Mouse (Mus musculus) embryonic facial prominence, embryonic 11.5 days (tissue): ENCODE measurements at regions not wholly inside any gene's neighbourhood (a gene's known extent, or its start where the extent isn't known, plus 50 kb on each side); places are given as distances from the start of the nearest gene placed in this dataset.

Source experiments
- ATAC-seq: fragments of 200-750 bp; cut with Nextera tagmentation; replicated peaks from 2 replicates; pipeline ENCODE4 v1.8.0; 2017; ENCODE audit warnings: low read depth; ENCODE audit not compliant: insufficient number of reproducible peaks, low FRiP score, low TSS enrichment
- DNase-seq: peaks from one replicate; pipeline ENCODE4 v3.0.0-alpha.2; 2015; ENCODE audit warnings: low spot score
- H3K27ac ChIP-seq: fragments of 300-500 bp; sonication (generic); replicated peaks from 2 replicates; pipeline ENCODE4 v1.5.1; 2014; ENCODE audit warnings: mild to moderate bottlenecking, low read depth, low read length, control low read depth
- H3K27me3 ChIP-seq: fragments of 300-500 bp; sonication (generic); 2 replicates; pipeline ENCODE4 v1.6.1; 2014; ENCODE audit warnings: mild to moderate bottlenecking, low read length, moderate library complexity, mixed read lengths; ENCODE audit not compliant: control insufficient read depth, insufficient read depth
- H3K36me3 ChIP-seq: fragments of 300-500 bp; sonication (generic); replicated peaks from 2 replicates; pipeline ENCODE4 v1.6.1; 2014; ENCODE audit warnings: low read depth, mild to moderate bottlenecking, low read length, moderate library complexity, mixed read lengths; ENCODE audit not compliant: control insufficient read depth, insufficient read depth
- H3K4me1 ChIP-seq: fragments of 300-500 bp; sonication (generic); 2 replicates; pipeline ENCODE4 v1.6.1; 2014; ENCODE audit warnings: low read length, mixed read lengths; ENCODE audit not compliant: control insufficient read depth, insufficient read depth
- H3K4me2 ChIP-seq: fragments of 300-500 bp; sonication (generic); 2 replicates; pipeline ENCODE4 v1.6.1; 2014; ENCODE audit warnings: low read depth, mild to moderate bottlenecking, control low read depth, low read length, moderate library complexity
- H3K4me3 ChIP-seq: fragments of 300-500 bp; sonication (generic); 2 replicates; pipeline ENCODE4 v1.5.1; 2014; ENCODE audit warnings: low read depth, low read length, control low read depth
- H3K9ac ChIP-seq: fragments of 300-500 bp; sonication (generic); replicated peaks from 2 replicates; pipeline ENCODE4 v1.6.1; 2014; ENCODE audit warnings: mild to moderate bottlenecking, control low read depth, low read length
- H3K9me3 ChIP-seq: fragments of 300-500 bp; sonication (generic); replicated peaks from 2 replicates; pipeline ENCODE4 v1.6.1; 2016; ENCODE audit warnings: mild to moderate bottlenecking, low read length, inconsistent platforms, mixed read lengths; ENCODE audit not compliant: control insufficient read depth
- WGBS: fragments of 180-500 bp; shearing (Covaris S2); extraction: QIAGEN DNeasy Blood & Tissue Kit; methylation state at CpG from one replicate; pipeline ENCODE4 v1.1.7; 2014; 5-methylcytosine and 5-hydroxymethylcytosine counted together

DNA sequence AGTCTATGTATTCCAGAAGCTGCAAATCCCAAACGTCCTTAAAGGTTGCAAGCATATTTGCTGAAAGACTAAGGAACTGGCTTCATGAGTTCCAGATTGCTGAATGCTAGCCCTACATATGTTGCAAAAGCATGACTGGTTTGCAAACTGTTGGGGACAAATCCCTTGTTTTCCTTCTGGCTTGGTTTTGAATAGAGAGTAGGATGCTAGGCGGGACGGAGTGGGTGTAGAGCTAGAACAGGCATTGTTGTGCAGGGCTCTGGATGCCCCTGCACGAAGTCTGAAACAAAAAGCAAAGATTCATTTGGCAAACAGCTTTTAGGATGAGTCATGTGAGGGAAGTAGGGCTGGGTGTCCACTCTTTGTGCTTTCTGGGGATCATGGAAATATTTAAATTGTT is 500.9 kb upstream of the Cnksr2 start:
- no peaks in the 10 kb centered on the region for H3K4me1 ChIP-seq
- no peak overlapping the region for H3K27ac ChIP-seq
- no peak overlapping the region for H3K4me2 ChIP-seq
- no peak overlapping the region for H3K4me3 ChIP-seq
- DNase-seq = no peak
- no peak for ATAC-seq
- no peaks in the 10 kb centered on the region for H3K36me3 ChIP-seq
- H3K27me3 ChIP-seq = no peaks in the 10 kb centered on the region
- 53% methylated on average over 4 of the region's 4 CpGs for WGBS
- no peak overlapping the region for H3K9ac ChIP-seq
- no peaks in the 10 kb centered on the region for H3K9me3 ChIP-seq

DNA sequence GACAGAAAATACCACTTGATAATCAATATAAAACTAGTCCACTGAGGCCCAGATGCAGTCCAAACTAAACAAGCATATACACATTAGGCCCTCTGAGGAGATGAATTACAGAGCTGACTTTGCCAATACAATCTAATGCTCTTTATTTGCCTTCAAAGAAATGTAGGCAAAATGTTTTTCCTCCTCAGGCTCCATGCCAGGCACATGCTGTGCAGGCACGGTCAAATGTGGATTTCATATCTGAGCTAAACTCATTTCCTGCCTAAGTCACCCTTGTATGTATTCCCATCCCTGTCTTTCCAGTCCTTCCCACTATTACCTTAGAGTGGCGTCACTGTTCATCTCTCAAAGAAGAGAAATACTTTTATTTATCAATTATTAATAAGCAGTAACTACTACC is 534.8 kb upstream of the Cnksr2 start:
- no peak overlapping the region for H3K4me3 ChIP-seq
- no peak overlapping the region for H3K9ac ChIP-seq
- 78% methylated on average over 2 of the region's 2 CpGs for WGBS
- no peak overlapping the region for H3K4me2 ChIP-seq
- DNase-seq = no peak
- H3K36me3 ChIP-seq = no peaks in the 10 kb centered on the region
- no peaks in the 10 kb centered on the region for H3K27me3 ChIP-seq
- no peak overlapping the region for H3K27ac ChIP-seq
- no peak for ATAC-seq
- H3K9me3 ChIP-seq = no peaks in the 10 kb centered on the region
- no peaks in the 10 kb centered on the region for H3K4me1 ChIP-seq

DNA sequence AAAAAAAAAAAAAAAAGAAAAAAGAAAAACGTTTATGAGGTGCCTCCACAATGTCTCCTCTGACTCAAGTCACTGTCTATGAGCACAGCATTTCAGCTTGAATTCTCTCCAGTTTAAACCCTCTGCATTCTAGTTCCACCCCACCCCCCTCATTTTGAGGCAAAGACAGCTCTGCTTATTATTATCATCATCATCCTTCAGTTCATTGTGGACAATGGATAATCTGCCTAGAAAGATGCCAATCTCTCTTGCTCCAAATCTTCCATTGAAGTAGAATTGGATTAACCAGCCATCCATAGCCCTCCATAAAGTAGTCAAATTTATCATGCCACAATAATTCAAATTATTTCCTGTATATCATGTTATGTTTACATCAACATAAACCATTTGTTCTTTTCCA is 570.0 kb upstream of the Cnksr2 start:
- H3K27me3 ChIP-seq = no peaks in the 10 kb centered on the region
- DNase-seq (no peak), ATAC-seq (no peak)
- no peak overlapping the region for H3K27ac ChIP-seq
- no peaks in the 10 kb centered on the region for H3K36me3 ChIP-seq
- no peaks in the 10 kb centered on the region for H3K9me3 ChIP-seq
- WGBS = 14% methylated on average over 1 of the region's 1 CpGs
- no peak overlapping the region for H3K4me2 ChIP-seq
- H3K4me1 ChIP-seq = no peaks in the 10 kb centered on the region
- H3K4me3 ChIP-seq = no peak overlapping the region
- H3K9ac ChIP-seq = no peak overlapping the region

DNA sequence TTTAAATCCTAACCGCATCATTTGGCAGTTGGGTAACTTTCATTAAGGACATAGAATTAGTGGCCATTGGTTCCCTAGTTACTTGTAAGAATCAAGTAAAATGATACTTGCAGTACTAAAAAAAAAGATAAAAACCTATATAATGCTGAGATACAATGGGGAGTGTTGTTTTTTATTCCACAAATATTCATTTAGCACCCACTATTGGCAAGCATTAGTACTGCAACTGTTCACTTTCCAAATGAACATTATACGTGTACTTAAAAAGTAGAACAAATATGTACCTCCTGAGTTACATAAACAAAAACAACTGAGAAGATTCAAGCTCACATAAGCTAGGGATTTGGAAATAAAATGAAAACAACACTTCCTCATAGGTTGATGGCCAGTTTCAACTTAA is 570.5 kb upstream of the Cnksr2 start:
- H3K4me2 ChIP-seq = no peak overlapping the region
- no peaks in the 10 kb centered on the region for H3K27me3 ChIP-seq
- peak; percentile 60 for DNase-seq
- no peak overlapping the region for H3K9ac ChIP-seq
- no peak overlapping the region for H3K27ac ChIP-seq
- no peaks in the 10 kb centered on the region for H3K4me1 ChIP-seq
- H3K36me3 ChIP-seq = no peaks in the 10 kb centered on the region
- WGBS = 78% methylated on average over 2 of the region's 2 CpGs
- H3K4me3 ChIP-seq = no peak overlapping the region
- H3K9me3 ChIP-seq = no peaks in the 10 kb centered on the region
- ATAC-seq = no peak

DNA sequence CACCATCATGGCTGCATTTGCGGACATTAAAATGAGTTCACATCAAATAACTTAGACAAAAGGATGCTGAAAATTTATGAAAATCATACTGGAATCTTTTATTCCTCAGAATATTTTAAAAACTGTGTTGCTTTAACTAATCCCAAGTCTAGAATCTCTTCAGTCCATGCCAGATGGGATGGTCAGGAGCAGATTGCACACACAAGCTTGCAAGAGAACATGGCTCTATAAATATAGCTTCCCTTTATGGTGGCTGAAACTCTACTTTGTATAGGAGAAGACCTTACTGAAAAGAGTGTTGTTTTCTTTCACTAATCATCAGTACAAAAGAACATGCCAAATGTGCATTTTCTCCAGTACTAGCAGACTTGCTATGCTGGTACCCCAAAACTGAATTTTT is 570.9 kb upstream of the Cnksr2 start:
- Histone ChIP-seq H3K36me3 (no peaks in the 10 kb centered on the region), H3K4me3 (no peak overlapping the region), H3K4me2 (no peak overlapping the region), H3K4me1 (no peaks in the 10 kb centered on the region), H3K9ac (no peak overlapping the region), H3K9me3 (no peaks in the 10 kb centered on the region), H3K27ac (no peak overlapping the region), H3K27me3 (no peaks in the 10 kb centered on the region)
- 88% methylated on average over 1 of the region's 1 CpGs for WGBS
- DNase-seq (no peak), ATAC-seq (no peak)

DNA sequence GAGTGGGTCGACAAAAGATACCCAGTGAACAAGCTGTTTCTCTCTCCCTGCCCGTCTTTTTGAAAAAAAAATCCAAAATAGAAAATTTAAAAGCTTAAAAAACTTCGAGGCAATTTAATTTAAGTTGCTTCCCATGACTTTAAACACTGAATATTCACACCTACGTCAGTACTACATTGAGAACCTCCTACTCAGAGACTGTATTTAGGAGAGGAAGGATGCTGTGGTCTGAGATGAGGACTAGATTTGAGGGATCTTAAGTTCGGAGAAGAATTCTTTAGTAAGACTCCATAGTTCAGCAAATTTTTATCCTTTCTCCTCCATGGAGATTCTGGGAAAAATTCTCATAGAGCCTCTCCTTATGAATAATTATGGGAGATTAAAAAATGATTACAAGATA is 571.4 kb upstream of the Cnksr2 start:
- DNase-seq = no peak
- WGBS = 68% methylated on average over 5 of the region's 5 CpGs
- Histone ChIP-seq H3K4me3 (no peak overlapping the region), H3K27ac (no peak overlapping the region), H3K36me3 (no peaks in the 10 kb centered on the region), H3K4me1 (no peaks in the 10 kb centered on the region), H3K9me3 (no peaks in the 10 kb centered on the region), H3K9ac (no peak overlapping the region), H3K27me3 (no peaks in the 10 kb centered on the region), H3K4me2 (no peak overlapping the region)
- ATAC-seq = no peak

DNA sequence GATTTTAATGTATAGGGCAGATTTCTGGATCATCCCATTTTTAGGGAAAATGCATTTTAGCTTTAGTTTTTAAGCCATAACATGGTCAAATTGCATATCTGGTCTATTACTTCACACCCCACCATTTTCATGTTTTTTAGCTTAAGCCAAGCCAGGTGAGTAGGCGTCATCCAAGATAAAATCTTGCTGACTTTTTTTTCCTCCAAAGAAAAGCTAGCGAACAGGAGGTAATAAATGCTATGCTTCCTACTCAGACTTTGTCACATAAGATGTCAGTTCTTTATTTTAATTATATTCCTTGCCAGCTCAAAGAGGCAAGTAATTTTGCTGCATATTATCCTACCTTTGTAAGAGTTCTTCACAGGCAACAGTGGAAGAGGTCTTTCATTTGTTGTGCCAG is 572.0 kb upstream of the Cnksr2 start:
- Histone ChIP-seq H3K27ac (no peak overlapping the region), H3K9ac (no peak overlapping the region), H3K9me3 (no peaks in the 10 kb centered on the region), H3K4me2 (no peak overlapping the region), H3K4me3 (no peak overlapping the region), H3K27me3 (no peaks in the 10 kb centered on the region), H3K4me1 (no peaks in the 10 kb centered on the region), H3K36me3 (no peaks in the 10 kb centered on the region)
- 70% methylated on average over 2 of the region's 2 CpGs for WGBS
- ATAC-seq (no peak), DNase-seq (no peak)

DNA sequence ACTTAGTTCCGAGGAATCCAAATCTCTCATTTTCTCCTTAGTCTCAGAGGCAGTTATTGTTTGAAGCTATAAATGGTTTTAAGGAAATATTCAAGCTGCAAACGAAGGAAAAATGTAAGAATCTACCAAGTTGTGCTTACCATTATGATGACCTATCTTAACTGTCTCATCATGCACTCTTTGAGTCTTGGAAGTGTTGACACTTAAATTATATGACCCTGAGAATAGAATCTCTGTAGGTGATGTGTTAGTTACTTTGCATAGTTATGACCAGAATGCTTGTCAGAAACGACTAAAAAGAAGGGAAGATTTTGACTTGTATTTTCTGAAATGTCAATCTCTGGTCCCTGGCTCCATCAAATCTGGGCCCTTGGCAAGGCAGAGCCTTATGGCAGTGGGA is 582.7 kb upstream of the Rps6ka3 start:
- Histone ChIP-seq H3K9me3 (no peaks in the 10 kb centered on the region), H3K27ac (no peak overlapping the region), H3K4me1 (no peaks in the 10 kb centered on the region), H3K36me3 (no peaks in the 10 kb centered on the region), H3K27me3 (no peaks in the 10 kb centered on the region), H3K9ac (no peak overlapping the region), H3K4me2 (no peak overlapping the region), H3K4me3 (no peak overlapping the region)
- DNase-seq (no peak), ATAC-seq (no peak)
- WGBS = 71% methylated on average over 3 of the region's 3 CpGs

DNA sequence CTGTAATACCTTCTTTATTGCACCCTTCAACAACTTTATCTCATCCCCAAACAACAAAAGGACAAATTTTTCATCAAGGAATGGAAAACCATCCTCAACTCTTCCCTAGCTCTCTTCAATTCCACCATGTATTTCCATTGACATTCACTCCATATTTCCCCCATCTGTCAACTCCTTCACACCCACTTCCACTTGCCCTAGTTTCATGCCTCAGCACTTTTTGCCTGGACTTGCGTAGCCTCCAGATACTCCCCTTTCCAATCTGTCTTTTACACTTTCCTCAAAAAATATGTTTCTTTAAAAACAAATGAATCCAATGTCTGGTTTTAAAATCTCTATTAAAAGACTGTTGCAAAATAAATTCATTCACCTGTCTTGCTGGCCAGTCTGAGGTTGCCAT is 577.7 kb upstream of the Rps6ka3 start:
- ATAC-seq (no peak), DNase-seq (no peak)
- Histone ChIP-seq H3K4me3 (no peak overlapping the region), H3K36me3 (no peaks in the 10 kb centered on the region), H3K4me2 (no peak overlapping the region), H3K27ac (no peak overlapping the region), H3K27me3 (no peaks in the 10 kb centered on the region), H3K4me1 (no peaks in the 10 kb centered on the region), H3K9ac (no peak overlapping the region), H3K9me3 (no peaks in the 10 kb centered on the region)
- WGBS = 88% methylated on average over 1 of the region's 1 CpGs
